Mouse (Mus musculus): ENCODE results near the gene Rprd2.

GRCm38 (mm10) chr3:95752935-95753334, 65.7 kb downstream of the Rprd2 start:
- TF ChIP-seq POLR2A (IDR thresholded peaks at IDR 0.05; ENCODE audit: low read depth, low read length) (no peak), CTCF (IDR thresholded peaks at IDR 0.05; ENCODE audit: borderline replicate concordance, insufficient read depth, low read length) (no peak)
